Mouse (Mus musculus) left cerebral cortex, adult 9 months (tissue): ENCODE results near the gene Prpf39.

Experiments
- DNase-seq, 2 experiments: peaks; one replicate each; pipeline ENCODE4 v3.0.0; 2022; ENCODE audit warnings: low spot score in 2 of 2

Gene Prpf39

DNA sequence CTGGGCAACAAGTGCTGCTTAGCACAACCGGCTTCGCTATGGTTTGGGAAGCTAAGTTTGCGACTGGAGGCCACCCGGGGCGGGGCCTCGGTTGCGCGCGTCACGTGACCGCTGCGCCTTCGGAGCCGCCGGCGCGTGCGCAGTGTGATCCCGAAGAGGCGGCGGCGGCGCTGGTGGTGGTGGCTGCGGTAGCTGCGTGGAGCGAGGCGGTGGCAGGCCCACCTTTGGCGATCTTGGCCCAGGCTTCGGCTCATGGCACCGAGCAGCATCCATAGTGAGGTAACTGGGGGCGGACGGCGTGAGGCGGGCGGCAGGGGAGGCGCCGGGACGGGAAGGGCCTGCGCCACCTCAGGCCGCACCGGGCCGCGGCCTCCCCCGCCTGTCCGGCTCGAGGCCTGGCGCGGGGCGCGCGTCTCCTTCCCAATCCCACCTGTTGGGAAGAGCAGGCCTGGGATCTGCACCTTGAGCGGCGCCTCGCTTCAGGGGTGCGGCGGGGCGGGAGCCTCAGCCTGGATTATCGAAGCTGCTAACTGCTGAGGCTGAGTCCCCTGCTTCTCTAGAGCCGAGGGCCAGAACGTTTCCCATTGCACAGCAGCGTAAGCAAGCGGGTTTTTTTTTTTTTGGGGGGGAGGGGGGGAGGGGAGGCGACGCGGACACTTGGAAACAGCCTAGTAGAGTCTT, at the start of gene Prpf39:
Gene Prpf39, plus strand, starts transcription at position 144 of the 681 bp plus-strand sequence.
- DNase-seq: peak; percentile 55 to 86

DNA sequence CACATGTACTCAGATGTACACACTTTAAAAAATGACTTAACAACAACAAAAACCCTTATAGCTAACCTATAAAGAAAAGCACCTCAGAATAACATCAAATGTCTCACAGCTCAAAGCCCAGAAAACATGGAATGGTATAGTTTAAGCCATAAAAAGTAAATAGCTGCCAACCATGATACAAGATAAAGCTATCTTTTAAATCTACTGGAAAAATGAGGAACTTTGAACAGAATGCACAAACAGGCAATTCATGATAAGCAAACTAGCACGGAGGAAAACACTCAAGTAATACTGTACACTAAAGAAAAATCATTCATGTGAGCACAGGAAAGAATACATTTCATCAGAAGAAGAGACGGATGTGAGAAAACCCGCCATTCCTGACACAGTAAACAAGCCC, 28.4 kb upstream of the Prpf39 start:
- DNase-seq: no peak

DNA sequence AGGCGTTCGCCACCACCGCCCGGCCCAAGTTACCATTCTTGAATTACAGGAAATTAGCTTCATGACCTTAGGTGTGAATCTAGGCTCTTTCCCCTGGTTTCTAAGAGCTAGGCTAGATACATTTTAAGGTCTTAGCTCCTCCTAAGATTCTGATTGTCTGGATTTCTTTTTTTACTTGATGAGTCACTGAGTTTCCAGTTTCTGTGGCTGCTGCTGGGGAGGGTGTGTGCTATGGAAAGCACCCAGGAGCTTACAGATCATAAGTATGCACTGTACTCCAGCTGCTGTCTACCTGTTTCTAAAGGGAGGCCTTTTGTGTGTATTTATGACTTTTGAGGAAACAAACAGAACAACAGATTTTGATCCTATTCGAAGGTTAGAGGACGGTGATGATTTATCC, 13.3 kb upstream of the Prpf39 start:
- peak in 1 of 2 experiments; percentile 12 for DNase-seq

DNA sequence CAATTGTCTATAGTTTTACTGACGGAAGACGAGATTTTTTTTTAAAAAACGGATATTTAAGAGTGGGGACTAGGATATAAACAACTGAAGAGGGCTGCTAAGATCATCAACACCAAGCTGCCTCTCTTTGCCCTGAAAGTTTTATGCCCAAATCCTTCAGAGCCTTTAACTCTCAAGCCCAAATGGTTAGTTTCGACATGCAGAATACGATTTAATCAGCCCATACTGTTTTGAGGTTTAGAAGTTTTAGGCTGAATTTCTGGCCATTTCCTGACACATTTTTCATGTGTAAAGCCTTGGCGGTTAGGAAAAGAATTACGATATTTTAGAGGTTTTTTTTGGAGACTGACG, 319 bp upstream of the Prpf39 start:
- DNase-seq: no peak

DNA sequence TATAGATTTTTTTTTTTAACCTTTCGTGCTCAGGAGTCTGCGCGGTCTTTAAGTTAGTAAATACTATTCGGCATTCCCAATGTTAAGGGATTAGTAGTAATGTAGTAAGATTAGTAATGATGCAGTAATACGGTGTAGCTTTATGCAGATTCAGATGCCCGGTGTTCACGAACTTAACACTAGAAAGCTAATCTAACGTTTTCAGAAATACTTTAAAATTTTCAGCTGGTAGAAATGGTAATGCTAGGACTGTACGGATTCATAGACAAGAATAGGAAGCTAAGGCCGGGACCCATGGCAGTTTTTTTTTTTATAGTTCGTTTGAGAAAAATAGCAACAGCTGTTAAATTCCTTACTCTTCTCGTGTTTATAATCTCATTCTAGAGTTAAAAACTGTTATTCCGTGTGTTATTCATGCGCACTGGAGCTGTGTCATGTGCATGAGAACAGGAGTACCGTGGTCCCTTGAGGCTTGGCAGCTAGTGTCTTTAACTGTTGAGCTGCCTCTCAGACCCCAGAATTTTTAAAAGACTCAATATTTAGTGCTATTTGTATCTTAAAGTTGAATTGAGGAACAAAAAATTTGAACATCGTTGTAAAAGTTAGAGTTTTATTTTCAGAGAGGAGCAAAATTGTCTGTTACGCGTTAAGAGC, 886 bp downstream of the Prpf39 start:
- DNase-seq: no peak

DNA sequence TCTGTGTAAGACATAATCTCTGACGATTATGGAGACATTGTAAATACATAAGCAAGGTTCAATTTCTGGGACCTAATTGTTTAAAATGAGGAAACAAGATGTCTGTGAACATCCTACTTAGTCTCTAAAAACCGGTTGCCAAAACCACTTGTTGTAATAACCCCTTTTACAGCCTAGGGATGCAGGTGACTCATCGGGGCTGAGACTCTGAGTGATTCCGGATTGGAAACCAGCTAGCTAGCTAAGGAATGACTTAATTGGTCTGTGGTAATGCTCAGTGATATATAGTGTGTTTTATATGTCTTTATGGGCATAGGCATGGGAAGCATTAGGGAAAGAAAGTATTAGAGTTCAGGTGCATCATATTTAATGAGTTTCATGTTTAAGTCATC, 1.4 kb downstream of the Prpf39 start:
- no peak for DNase-seq

DNA sequence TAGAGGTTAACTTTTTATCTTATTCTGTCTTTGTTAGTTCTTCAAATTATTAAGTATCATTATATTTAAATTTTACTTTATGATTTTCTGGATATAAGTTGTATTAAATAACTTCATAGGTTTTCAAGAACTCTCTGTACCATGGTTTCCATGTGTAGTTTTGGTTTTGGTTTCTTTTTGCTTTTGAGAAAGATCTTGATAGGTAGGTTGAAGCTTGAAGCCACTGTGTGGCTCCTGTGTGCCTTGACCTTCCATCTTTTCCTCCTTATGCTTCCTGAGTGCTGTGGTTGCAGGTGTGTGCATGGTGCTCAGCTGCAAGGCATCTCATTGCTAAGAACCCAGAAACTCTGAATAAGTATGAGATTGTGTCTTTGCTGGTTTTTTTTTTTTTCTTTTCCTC, 12.7 kb downstream of the Prpf39 start:
- no peak for DNase-seq

DNA sequence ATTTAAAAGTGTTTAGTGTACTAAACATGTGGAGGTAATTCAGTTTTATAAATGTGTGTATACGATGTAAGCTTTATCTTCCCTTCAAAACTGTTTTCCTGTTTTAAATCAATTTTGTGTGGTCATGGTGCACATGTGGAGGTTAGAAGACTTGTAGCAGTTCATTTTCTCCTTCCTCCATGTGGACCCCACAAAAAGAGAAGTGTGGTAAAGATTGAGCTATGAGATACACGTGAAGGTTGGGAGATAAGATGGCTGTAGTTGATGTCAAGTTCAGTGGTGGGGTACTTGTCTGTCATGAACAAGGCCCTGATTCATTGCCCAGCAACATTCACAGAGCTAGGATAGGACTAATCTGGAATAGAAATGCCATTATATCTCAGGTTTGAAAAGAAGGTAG, 22.1 kb downstream of the Prpf39 start:
- DNase-seq: no peak

DNA sequence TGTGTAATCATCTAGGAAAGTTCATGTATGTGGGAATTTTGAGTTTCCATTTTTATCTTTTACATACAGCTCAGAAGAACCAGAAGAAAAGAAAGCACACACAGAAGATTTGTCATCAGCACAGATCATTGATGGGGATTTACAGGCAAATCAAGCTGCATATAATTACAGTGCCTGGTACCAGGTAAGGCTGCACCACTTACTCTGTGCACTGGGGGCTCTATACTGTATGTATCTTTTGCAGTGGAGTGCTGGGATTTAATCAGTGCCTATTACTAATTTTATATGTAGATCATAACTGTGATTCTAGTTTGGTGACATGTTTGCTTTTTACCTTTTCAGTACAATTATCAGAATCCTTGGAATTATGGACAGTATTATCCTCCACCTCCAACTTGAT, 24.9 kb downstream of the Prpf39 start:
- DNase-seq: no peak

DNA sequence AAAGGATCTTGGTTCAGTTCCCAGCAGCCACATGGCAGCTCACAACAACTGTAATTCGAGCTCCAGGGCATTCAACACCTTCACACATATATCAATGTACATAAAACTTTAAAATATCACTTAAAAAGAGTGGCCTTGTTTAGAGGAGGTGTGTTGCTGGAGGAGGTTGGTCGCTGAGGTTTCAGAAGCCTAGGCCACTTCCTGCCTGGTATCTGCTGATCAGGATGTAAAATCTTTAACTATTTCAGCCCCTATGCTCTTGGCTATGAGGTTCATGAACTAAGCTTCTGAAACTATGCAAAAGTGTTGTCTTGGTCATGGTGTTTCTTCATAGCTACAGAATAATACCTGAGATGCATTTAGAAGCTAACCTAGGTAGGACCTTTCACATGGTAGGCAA, 29.1 kb downstream of the Prpf39 start:
- DNase-seq: no peak

DNA sequence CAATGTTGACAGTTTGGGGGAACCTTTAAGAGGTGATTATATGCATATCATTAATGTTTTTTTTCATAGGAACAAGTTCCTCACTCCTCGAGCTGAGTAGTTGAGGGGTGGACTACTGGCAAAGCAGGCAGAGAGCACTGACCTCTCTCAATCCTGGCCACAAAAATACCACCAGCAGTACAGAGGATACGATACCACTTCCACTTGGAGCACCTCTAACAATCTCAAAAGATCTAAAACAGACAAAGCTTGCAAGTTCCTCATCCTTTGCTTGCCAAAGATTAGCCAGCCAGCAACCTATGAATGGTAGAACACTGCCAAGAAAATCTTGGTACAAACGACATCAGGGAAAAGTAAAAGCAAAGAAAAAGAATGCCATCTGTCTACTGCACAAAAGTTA, 30.1 kb downstream of the Prpf39 start:
- DNase-seq: no peak

DNA sequence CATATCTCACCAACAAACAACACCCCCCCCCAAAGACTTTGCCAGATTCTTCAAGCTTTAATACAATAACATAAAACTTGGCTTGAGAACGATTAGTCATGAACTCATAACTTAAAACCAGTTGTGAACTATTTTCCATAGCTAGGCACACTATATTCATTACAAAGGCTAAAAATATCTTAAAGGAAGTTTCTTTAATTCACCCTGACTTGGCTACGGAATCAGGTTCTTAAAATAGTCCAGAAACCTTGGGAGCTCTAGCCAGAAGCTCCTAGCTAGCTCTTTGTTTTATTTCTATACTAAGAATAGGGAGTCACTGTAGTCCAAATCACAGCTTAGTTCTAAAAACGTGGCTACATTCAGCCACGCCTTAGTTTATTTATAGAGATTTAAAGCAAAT, 32.3 kb downstream of the Prpf39 start:
- DNase-seq: no peak

DNA sequence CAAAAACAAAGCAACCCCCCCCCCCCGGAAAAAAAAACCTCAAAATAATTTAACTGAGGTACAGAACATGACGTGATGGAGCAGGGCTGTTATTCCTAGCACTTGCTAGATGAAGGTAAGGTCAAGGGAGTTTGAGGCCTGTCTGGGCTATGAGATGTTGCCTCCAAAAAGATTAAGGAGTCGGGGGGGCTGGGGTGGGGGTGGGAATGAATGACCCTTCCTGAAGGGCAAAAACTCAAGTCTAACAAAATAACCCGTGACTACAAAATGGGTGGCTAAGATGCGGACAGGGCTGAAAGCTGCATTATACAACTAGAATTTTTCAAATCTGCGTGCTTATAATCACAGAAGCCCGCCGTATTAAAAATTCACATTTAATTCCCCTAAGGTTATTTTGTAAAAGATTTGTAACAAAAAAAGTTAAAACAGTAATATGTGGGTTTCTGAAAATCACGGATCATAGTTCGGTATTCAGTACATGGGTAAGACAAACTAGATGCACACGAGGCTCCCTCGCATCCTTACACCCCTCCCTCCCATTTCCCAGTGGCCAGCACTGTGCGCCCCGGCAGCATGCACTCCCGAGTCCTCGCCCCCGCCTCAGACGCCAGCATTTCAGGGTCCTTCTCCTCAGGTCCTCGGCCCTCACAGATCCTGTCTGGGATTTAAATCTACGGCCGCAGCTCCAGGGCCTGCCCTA, 36.9 kb downstream of the Prpf39 start:
- no peak for DNase-seq

DNA sequence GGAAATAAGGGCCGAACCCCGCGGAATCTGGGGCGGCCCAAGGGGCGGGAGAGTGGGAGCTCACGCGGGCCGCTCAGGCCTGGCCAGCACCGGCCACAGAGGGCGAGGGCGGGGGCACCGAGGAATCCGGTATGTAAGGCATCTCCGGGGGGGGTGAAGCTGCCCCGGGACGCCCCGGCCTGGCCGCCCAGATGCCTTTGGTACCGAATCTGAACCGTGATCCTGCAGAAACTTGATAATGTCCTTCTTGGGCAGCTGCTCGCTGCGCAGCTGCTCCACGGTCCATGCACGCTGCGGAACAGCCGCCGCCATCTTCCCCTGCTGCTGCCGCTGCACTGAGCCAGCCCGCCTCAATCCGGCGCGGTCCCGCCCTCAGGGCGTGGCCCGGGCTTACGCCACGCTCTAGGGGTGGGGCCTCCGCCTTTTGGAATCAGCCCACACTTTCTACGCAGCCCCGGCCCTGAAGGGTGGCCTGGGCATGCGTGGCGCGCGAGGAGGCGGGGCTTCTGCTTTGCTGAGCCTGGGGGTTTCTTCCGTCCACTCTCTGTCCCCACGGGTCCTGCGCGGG, 37.6 kb downstream of the Prpf39 start, which contains the start of gene Fkbp3:
Gene Fkbp3, minus strand, starts transcription at position 397 of the 568 bp plus-strand sequence.
- DNase-seq: peak; percentile 91 to 97

DNA sequence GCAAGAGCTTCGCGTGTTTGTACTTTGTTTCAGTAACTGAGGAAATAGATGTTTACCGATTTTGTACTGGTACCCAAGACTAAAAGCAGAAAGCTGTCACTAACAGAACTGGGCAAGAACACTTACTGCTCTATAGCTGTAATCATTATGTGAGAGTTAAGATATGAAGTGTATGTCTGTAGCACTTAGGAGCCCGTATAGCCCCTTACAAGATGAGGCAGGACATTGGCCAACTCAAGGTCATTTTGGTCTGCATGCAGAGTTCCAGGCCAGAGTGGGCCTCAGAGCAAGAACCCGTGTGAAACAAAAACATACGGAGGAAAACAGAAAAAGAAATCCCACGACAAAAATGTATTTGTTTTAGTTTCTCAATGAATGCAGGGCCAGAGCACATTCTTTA, 38.5 kb downstream of the Prpf39 start:
- DNase-seq: no peak

DNA sequence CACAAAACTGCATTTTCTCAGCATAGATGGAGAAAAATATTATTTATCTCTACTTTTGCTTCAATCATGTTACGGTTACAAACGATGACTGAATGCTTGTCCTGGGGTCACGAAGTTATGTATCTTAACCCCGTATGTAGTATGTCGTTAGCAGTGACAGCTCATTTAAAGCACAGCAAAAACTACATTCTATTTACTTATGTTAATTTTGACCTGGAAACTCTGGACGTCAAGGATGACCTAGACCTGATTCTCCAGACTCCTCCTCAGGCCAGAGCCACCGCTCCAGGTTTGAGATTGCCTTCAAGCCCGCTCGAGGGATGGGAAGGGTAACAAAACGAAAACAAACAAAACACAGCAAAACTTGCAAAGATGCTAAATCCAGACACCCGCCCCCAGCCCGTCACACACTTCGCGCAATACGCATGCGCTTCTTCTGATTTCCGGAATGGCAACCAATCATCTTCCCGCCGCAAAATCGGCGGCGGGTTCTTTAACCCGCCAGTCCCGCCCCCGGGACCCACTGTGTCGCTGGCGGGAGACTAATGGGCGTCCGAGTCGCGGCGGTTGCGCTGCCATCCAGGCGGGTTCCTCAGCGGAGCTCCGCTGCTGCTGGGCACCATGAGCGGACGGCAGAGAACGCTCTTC, 39.1 kb downstream of the Prpf39 start, which contains the start of gene Fancm:
Gene Fancm, plus strand, starts transcription at position 519 of the 648 bp plus-strand sequence.
- DNase-seq: peak; percentile 77 to 92

DNA sequence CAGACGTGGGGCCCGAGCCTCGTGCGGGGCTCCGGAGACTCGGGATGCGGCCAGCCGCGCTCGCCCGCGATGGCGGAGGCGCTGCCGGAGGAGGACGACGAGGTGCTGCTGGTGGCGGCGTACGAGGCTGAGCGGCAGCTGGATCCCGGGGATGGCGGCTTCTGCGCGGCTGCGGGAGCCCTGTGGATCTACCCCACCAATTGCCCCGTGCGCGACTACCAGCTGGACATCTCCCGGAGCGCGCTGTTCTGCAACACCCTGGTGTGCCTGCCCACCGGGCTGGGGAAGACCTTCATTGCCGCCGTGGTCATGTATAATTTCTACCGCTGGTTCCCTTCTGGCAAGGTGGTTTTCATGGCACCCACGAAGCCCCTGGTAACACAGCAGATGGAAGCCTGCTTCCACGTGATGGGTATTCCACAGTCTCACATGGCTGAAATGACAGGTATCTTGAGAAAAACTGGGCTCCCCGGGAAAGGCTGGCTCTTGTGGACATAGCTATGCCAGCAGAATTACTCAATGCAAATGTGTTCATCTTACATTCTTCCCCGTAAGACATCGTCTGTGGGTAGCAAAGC, 39.7 kb downstream of the Prpf39 start:
- DNase-seq: peak in 1 of 2 experiments; percentile 27

DNA sequence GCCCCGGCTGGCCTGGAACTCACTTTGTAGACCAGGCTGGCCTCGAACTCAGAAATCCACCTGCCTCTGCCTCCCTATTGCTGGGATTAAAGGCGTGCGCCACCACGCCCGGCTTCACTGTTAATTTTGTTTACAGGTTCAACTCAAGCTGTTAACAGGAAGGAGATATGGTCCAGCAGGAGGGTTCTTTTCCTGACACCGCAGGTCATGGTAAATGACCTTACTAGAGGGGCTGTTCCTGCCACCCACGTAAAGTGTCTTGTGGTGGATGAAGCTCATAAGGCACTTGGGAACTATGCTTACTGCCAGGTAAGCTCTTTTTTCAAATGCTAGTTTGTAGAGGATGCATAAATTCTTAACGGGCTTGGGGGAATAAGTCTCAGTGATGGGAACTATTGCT, 40.8 kb downstream of the Prpf39 start:
- no peak for DNase-seq

DNA sequence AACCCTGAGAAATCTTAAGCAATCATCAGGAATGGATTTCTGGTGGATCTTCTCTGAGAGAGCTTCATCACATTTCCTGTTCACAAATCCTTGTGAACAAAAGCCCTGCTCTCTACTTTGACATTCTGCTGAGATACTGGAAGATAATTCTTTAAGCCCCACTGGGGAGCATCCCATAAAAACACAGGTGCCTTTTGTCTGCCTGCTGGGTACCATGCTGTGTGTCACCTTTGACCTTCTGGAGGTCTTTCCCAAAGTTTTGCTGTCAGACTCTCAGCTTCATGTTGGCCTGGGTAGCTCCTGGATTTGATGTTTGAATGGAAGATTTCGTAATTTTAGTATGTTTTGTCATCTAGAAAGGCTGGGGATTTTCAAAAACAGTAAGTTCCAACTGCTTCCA, 72.6 kb downstream of the Prpf39 start:
- no peak for DNase-seq

DNA sequence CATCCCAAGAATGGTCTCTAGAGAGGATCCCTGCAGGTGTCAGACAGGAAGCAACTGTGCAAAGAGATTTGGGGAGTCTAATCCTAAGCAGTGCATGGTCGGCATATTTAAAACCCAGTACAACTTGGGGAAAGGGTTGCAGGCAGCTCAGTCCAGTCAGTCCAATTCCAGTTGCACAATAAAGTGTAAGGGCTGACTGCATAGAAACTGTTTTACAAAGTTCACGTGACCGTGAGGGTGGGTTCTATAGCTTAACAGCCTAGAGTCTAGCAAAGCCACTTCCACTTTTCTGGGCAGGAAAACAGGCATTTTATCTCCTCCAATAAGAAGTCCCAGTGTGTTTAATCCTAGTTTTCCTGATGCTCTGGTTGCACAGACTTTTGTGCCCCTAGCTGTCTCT, 75.4 kb downstream of the Prpf39 start:
- DNase-seq: no peak

DNA sequence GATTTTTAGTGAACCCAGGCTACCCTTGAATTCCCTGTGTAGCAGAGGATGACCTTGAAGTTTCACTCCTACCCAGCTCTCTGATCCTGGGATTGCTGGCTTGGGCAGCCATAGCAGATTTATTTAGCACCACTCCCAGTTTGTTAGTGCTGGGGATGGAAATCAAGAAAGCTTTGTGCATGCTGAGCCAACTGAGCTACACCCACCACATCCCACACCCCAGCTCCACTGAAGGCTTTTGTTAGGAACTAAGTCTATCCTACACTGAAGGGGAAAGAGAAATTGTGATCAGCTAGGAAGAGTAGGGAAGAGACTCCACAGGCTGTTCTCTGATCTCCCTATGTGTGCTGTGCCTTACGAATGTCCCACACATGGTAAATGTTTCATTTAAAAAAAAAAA, 76.7 kb downstream of the Prpf39 start:
- peak in 1 of 2 experiments; percentile 29 for DNase-seq
